Mouse (Mus musculus) layer of hippocampus, adult 8-10 months (tissue): ENCODE measurements around the gene Dis3. TPM values are rescaled to one million over a fixed set of nuclear protein-coding genes. Genes with fewer than 3 reads are reported as not detected.
A peak's percentile ranks its signal among the peaks of the same experiment; 100 is the strongest.

Experiments
- DNase-seq, 2 experiments: peaks; one replicate each; pipeline ENCODE4 v3.0.0; 2022; ENCODE audit warnings: low spot score in 2 of 2
- total RNA-seq, 4 experiments: library from RNA; stranded (reverse); gene quantifications; 2 replicates each; pipeline ENCODE4 v1.2.4; 2022

Gene Dis3
- total RNA-seq: 10 to 100 TPM; 16.4 to 24.8 (median 18.4) TPM

DNA sequence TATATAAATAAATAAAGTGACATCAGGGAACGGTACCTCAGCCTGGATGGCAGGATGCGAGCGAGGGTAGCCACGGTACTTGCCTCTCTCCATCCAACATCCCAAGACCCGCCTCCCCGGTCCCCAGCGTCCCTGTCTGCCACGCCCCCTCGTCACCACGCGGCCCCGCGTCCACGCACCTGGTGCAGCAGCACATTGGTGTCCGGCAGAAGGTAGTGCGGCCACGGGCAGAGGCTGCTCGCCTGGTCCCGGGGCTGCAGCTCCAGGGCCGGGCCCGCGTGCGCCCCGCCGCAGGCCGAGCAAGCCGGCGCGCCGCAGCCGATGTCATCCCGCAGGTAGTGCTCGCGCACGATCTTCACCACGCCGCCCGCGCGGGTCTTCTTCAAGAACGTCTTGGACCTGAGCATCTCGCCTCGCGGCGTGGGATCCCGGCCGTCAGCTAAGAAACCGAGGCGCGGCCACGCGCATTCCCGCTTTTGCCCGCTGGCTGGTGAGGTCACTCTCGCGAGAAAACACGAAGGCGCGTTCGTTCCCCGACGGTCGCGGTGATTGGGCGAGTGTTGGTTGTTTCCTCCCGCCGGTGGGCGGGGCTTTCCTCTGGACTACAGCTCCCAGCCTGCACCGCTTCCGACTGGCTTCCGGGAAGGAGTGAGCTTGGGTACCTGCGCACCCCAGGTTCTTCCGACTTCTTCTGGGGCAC lies at the start of gene Dis3, which contains the start of gene Pibf1:
Dis3 (minus strand) TSS at position 504 of the 700 bp plus-strand sequence.
Pibf1 (plus strand) TSS at position 158 of the 700 bp plus-strand sequence.
- DNase-seq: peak; percentile 98

GRCm38 (mm10) chr14:99146841-99147240 lies 47.3 kb upstream of the Dis3 start:
- DNase-seq: no peak

GRCm38 (mm10) chr14:99141786-99142633 lies 42.4 kb upstream of the Dis3 start:
- DNase-seq: peak; percentile 33 to 75

- DNase-seq: no peak
These were observed 40.5 kb upstream of the Dis3 start for GRCm38 (mm10) chr14:99140036-99140435.

DNA sequence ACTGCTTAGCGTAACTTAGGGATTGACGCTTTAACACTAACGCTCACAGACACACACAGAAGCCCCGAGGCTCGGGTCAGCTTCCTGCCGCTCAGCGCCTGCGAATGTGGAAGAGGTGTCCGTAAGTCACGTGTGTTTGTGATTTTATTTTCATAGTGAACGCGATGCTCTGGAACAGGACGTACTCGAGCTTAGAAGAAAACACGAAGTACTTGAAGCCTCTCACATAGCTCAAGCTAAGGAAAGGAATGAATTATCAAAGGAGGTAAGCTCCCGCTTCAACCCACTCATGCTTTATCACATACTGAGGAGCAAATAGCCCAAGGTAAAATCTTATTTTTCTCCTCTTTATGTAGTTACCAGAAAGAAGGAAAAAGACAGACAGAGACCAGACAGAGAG lies 36.7 kb upstream of the Dis3 start:
- no peak for DNase-seq

- DNase-seq: no peak
These were observed 36.2 kb upstream of the Dis3 start for GRCm38 (mm10) chr14:99135761-99136160.

DNA sequence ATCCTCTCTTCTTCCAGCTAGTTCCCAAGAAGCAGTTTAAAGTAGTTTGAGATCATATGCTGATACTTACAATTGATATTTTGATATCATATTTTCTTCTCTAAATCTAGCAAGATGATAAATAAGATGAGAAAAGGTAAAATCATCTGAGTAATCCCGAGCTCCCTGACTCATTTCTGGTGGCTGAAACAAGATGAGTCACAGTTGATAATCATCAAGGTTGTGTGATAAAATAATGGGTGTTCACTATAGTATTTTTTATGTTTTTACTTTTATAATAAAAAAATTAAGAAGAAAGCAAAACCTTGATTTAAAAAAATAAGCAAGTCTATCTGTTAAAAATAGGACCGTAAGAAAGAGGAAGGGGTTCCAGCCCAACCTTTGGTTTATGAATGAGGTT lies 34.5 kb upstream of the Dis3 start:
- DNase-seq: no peak

DNA sequence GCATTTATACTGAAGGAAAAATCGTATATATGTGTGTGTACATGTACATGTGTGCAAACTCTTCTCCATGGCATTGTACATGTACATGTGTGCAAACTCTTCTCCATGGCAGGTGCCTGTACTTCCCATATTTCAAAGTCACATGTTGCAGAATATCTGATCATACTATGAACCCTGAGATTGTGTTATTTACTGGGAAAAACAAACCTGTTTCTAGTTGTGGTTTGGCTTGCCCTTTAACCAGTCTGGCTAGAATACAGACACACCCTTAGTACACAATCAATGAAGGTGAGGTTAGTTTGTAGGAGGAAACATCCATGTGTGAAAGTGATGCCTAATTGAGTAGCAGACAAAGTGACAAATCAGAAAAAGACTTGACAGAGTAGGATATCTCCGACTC lies 29.5 kb upstream of the Dis3 start:
- no peak for DNase-seq

DNA sequence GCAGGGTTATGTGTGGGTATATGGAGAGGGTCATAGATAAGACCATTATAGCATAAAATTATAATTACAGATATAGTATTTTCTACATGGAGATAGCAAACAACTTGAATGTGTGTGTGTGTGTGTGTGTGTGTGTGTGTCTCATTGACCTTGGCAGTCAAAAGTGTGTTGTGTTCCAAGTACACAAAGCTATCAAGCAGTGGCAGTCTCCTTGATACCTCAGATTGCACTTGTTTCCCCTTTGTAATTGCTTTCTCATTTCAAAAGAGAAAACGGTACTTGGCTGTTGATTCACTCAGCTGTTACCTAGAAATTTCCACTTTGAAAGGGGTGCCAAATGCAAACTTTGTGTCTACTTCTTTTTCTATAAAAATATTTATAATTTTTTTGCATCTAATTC lies 27.9 kb upstream of the Dis3 start:
- DNase-seq: no peak

DNA sequence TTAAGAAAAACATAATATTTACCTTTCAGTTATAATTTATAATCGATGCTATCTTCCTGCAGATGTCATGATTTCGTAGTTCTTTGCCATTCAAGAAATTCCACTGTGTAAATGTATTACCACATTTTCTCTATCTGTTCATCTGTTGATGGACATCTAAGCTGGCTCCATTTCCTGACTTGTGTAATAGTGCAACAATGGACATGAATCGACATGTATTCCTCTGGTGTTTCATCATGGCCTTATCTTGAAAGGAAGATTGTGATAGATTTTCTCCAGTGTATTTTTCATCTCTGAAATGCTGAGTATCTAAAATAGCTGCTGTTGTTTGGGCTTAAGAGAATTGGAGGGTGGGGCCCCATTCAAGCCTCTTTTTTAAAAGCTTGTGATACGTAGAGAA lies 27.1 kb upstream of the Dis3 start:
- no peak for DNase-seq

DNA sequence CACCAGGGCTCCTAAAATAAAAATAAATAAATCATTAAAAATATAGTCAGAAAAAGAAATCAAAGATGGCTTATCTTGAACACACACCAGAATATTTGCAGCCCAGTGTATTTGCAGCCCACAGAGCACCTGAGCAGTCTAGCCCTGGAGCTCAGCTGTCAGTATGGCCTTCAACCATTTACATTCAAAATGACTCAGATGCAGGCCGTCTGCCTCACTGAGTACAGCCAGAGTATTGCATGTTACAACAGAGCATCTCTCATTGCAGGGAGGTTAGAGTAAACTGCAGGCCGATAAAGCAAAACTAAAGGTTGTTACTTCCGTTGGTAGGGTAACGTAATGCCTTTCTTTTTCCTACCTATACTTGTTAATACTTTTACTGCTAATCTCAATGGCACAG lies 24.5 kb upstream of the Dis3 start:
- no peak for DNase-seq

- no peak for DNase-seq
These were observed 22.2 kb upstream of the Dis3 start for GRCm38 (mm10) chr14:99121584-99122339.

GRCm38 (mm10) chr14:99117576-99117975 lies 18.0 kb upstream of the Dis3 start:
- no peak for DNase-seq

GRCm38 (mm10) chr14:99108762-99109161 lies 9.2 kb upstream of the Dis3 start:
- no peak for DNase-seq

- DNase-seq: no peak
These were observed 8.1 kb upstream of the Dis3 start for GRCm38 (mm10) chr14:99107631-99108187.

DNA sequence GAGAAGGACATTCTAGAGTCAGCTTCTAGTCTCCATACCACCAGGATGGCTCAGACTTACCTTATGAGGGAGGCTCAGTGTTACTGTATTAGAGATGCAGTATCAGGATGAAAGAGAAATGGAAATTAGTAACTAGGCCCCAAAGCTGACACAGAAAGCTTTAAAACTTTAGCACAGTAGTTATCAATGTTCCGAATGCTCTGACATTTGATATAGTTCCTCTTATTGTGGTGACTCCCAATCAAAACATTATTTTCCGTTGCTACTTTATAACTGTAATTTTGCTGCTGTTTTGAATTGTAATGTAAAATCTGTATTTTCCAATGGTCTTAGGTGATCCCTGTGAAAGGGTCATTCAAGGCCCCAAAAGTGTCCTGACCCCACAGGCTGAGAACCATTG lies 7.1 kb upstream of the Dis3 start:
- no peak for DNase-seq

- DNase-seq: no peak
These were observed 5.1 kb upstream of the Dis3 start for GRCm38 (mm10) chr14:99104542-99105123.

GRCm38 (mm10) chr14:99103050-99103449 lies 3.5 kb upstream of the Dis3 start:
- no peak for DNase-seq

DNA sequence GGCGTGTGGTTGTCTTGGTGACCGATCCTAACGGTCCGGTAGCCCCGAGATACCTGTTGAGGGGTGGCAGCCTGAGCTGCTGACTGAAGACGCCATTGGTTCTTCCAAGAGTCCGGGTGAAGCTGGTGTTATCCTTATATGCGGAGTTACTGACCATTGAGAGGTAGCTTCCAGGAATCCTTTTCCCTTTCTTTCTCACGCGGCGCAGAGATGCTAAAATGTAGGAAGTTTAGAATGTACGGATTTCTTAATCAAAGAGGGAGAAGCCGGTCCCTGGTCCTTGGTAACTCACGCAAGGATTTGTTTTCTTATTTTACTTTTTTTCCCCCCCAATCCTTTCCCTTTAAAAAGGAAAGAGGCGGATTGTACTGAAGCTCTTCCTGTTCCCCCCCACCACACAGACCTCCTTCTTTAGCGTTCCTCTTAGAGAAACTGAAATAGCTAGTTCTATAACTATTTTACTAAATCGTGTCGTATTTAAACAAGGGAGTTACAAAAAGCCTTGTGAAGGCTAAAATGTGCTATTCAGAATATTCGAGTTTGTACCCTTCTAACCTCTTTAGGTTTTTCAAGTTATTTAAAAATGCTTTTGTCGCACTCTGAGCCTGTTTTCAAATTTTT lies 507 bp upstream of the Dis3 start:
- no peak for DNase-seq

DNA sequence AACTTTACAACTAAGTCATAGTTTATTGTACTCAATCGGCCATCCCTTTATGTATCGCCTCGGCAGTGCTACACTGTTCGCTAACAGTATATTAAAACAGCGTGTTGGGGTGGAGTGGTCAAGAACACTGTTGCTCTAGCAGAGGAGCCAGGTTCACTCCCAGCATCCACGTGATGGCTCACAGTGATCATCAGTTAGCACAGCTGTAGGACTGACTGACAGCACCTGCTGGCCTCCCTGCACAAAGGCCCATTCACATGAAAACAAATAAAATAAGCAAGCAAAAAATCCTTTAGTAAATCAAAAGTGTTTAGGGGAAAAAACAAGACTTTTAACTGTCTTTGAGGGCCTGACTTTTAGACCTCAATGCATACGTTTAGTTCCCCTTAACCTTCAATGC lies 10.6 kb downstream of the Dis3 start:
- DNase-seq: no peak

DNA sequence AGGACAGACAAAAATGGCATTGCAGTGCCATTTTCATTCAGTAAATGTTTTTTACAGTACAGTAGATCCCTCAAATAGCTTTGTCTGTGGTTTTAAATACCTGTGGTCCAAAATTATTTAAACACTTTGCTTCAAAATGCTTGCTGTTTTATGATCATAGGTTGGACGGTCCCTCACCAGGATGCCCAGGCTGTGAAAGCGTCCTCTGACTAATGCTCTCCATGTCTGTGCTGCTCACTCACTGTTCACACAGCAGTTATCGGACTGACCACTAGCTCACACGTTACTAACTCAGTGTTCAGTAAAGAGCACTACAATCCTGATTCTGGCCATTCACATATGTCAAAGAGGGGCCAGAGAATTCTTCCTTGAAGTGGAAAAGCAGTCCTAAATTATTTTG lies 28.4 kb downstream of the Dis3 start:
- no peak for DNase-seq
